ENCODE assay signal across 26 mouse cellular contexts in genomic region chr3:6183400-6183799, GRCm38 (mm10).
DNase-seq lines count a peak whose midpoint lies in the region; ATAC-seq lines count a peak whose summit lies in the region.
"Had no signal": no experiment of that assay in that cellular context is flagged by ENCODE, and none has a peak within 500 bp of the region (broad histone marks: within the 10 kb centered on the region; RNA-seq: fewer than 3 reads in every experiment).

No protein-coding gene starts in this region.

- H3K4me1 ChIP-seq in embryonic facial prominence, embryonic 11.5 days (ENCODE audit: control insufficient read depth, insufficient read depth, low read length): no peaks in the 10 kb centered on the region
- H3K4me1 ChIP-seq in embryonic facial prominence, embryonic 10.5 days: no peaks in the 10 kb centered on the region
- no peaks in the 10 kb centered on the region for H3K4me1 ChIP-seq in midbrain, embryonic 15.5 days
- no peaks in the 10 kb centered on the region for H3K4me1 ChIP-seq in midbrain, embryonic 10.5 days
- H3K4me1 ChIP-seq in forebrain, embryonic 15.5 days: no peaks in the 10 kb centered on the region
- H3K4me1 ChIP-seq: hindbrain, embryonic 10.5 days; intestine, embryonic 15.5 days; liver, embryonic 15.5 days had no signal

- no peak for ATAC-seq in embryonic facial prominence, embryonic 11.5 days (replicated peaks; ENCODE audit: insufficient number of reproducible peaks, low FRiP score, low TSS enrichment, low read depth)
- 0 out of 2 replicates have a peak, but pooled peaks have one; percentile 37 for ATAC-seq in midbrain, embryonic 15.5 days (replicated peaks)
- peak; percentile 70 for ATAC-seq in forebrain, embryonic 15.5 days (replicated peaks)
- ATAC-seq: hindbrain, embryonic 16.5 days; intestine, embryonic 15.5 days; midbrain, embryonic 16.5 days; Patski had no signal

- 29% methylated on average over 1 of the region's 1 CpGs for WGBS in embryonic facial prominence, embryonic 11.5 days
- WGBS in embryonic facial prominence, embryonic 10.5 days: 51% methylated on average over 1 of the region's 1 CpGs
- 56% methylated on average over 1 of the region's 1 CpGs for WGBS in midbrain, embryonic 15.5 days
- WGBS in midbrain, embryonic 10.5 days: 83% methylated on average over 1 of the region's 1 CpGs
- 15% methylated on average over 1 of the region's 1 CpGs for whole genome bisulfite sequencing in forebrain, embryonic 15.5 days

- H3K27me3 ChIP-seq in embryonic facial prominence, embryonic 11.5 days (ENCODE audit: control insufficient read depth, insufficient read depth, low read length): no peaks in the 10 kb centered on the region
- H3K27me3 ChIP-seq in embryonic facial prominence, embryonic 10.5 days (replicated peaks; ENCODE audit: low read depth, poor library complexity, severe bottlenecking): no peaks in the 10 kb centered on the region
- no peaks in the 10 kb centered on the region for H3K27me3 ChIP-seq in midbrain, embryonic 15.5 days (replicated peaks)
- no peaks in the 10 kb centered on the region for H3K27me3 ChIP-seq in midbrain, embryonic 10.5 days (ENCODE audit: low read depth, poor library complexity, severe bottlenecking)
- H3K27me3 ChIP-seq in forebrain, embryonic 15.5 days: no peaks in the 10 kb centered on the region
- H3K27me3 ChIP-seq: intestine, embryonic 15.5 days; liver, embryonic 15.5 days; Patski had no signal

- no peaks in the 10 kb centered on the region for H3K9me3 ChIP-seq in embryonic facial prominence, embryonic 11.5 days (replicated peaks; ENCODE audit: control insufficient read depth, low read length)
- H3K9me3 ChIP-seq in embryonic facial prominence, embryonic 10.5 days: 0 out of 2 replicates have a peak, but pooled peaks cover 1% of the 10 kb centered on the region
- no peaks in the 10 kb centered on the region for H3K9me3 ChIP-seq in midbrain, embryonic 15.5 days
- H3K9me3 ChIP-seq in midbrain, embryonic 10.5 days (replicated peaks): no peaks in the 10 kb centered on the region
- no peaks in the 10 kb centered on the region for H3K9me3 ChIP-seq in forebrain, embryonic 15.5 days
- H3K9me3 ChIP-seq: hindbrain, embryonic 10.5 days; intestine, embryonic 15.5 days; liver, embryonic 15.5 days had no signal

- H3K4me2 ChIP-seq in embryonic facial prominence, embryonic 11.5 days (ENCODE audit: low read depth, low read length): no peak overlapping the region
- H3K4me2 ChIP-seq in midbrain, embryonic 15.5 days: no peak overlapping the region
- H3K4me2 ChIP-seq in forebrain, embryonic 15.5 days (replicated peaks): no peak overlapping the region
- H3K4me2 ChIP-seq: intestine, embryonic 15.5 days; liver, embryonic 15.5 days; lung, embryonic 14.5 days had no signal

- no peaks in the 10 kb centered on the region for H3K36me3 ChIP-seq in embryonic facial prominence, embryonic 11.5 days (replicated peaks; ENCODE audit: control insufficient read depth, insufficient read depth, low read depth, low read length)
- no peaks in the 10 kb centered on the region for H3K36me3 ChIP-seq in embryonic facial prominence, embryonic 10.5 days (replicated peaks)
- H3K36me3 ChIP-seq in midbrain, embryonic 15.5 days (replicated peaks): no peaks in the 10 kb centered on the region
- no peaks in the 10 kb centered on the region for H3K36me3 ChIP-seq in midbrain, embryonic 10.5 days
- H3K36me3 ChIP-seq in forebrain, embryonic 15.5 days: no peaks in the 10 kb centered on the region
- H3K36me3 ChIP-seq: hindbrain, embryonic 10.5 days; intestine, embryonic 15.5 days; liver, embryonic 15.5 days had no signal

- H3K4me3 ChIP-seq in embryonic facial prominence, embryonic 11.5 days (ENCODE audit: low read depth, low read length): no peak overlapping the region
- H3K4me3 ChIP-seq in embryonic facial prominence, embryonic 10.5 days: no peak overlapping the region
- no peak overlapping the region for H3K4me3 ChIP-seq in midbrain, embryonic 15.5 days
- no peak overlapping the region for H3K4me3 ChIP-seq in midbrain, embryonic 10.5 days
- H3K4me3 ChIP-seq in forebrain, embryonic 15.5 days: no peak overlapping the region
- H3K4me3 ChIP-seq: hindbrain, embryonic 10.5 days; intestine, embryonic 15.5 days; liver, embryonic 15.5 days had no signal

- H3K9ac ChIP-seq in embryonic facial prominence, embryonic 11.5 days (replicated peaks; ENCODE audit: low read length): no peak overlapping the region
- no peak overlapping the region for H3K9ac ChIP-seq in midbrain, embryonic 15.5 days
- no peak overlapping the region for H3K9ac ChIP-seq in forebrain, embryonic 15.5 days (replicated peaks)
- H3K9ac ChIP-seq: intestine, embryonic 15.5 days; liver, embryonic 15.5 days; lung, embryonic 14.5 days had no signal

- peak; percentile 6 for DNase-seq in embryonic facial prominence, embryonic 11.5 days (ENCODE audit: low spot score)
- no peak for DNase-seq in embryonic facial prominence, embryonic 10.5 days (ENCODE audit: low spot score)
- no peak for DNase-seq in midbrain, embryonic 10.5 days (ENCODE audit: low spot score)
- no peak for DNase-seq in cerebellum, postnatal 36 days
- DNase-seq in gastrocnemius, adult 8-10 months (ENCODE audit: low spot score in 2 of 2): no peak
- DNase-seq: adrenal gland, postnatal 10 days; cerebellum, adult 18-20 months; cerebellum, postnatal 10 days; gastrocnemius, postnatal 10 days; heart, postnatal 14 days; kidney, adult 8-10 months; kidney, postnatal 14 days; layer of hippocampus, adult 9-11 months; lung, embryonic 14.5 days; lung, postnatal 14 days; right cerebral cortex, adult 18-20 months; spleen, adult 18-20 months; thymus, postnatal 14 days had no signal

- H3K27ac ChIP-seq in embryonic facial prominence, embryonic 11.5 days (replicated peaks; ENCODE audit: low read depth, low read length): no peak overlapping the region
- H3K27ac ChIP-seq in embryonic facial prominence, embryonic 10.5 days (replicated peaks): no peak overlapping the region
- 0 out of 2 replicates have a peak overlapping the region, but pooled peaks have one; percentile 26 for H3K27ac ChIP-seq in midbrain, embryonic 15.5 days
- no peak overlapping the region for H3K27ac ChIP-seq in midbrain, embryonic 10.5 days (replicated peaks)
- no peak overlapping the region for H3K27ac ChIP-seq in forebrain, embryonic 15.5 days (replicated peaks)
- H3K27ac ChIP-seq: hindbrain, embryonic 10.5 days; intestine, embryonic 15.5 days; liver, embryonic 15.5 days had no signal
